Mouse (Mus musculus) naive thymus-derived CD4-positive, alpha-beta T cell, adult 5 months (primary cell): Measurements from ENCODE around the gene Dyrk1b. TPM values are rescaled to one million over a fixed set of nuclear protein-coding genes. Genes with fewer than 3 reads are reported as not detected.

Source experiments
- polyA plus RNA-seq: library from polyadenylated mRNA; unstranded; fragments of 100-300 nt; shearing (Covaris generic); gene quantifications from one replicate; pipeline ENCODE4 v1.2.1, GENCODE M21; 2017

Gene Dyrk1b
- 10.3 TPM for polyA plus RNA-seq

DNA sequence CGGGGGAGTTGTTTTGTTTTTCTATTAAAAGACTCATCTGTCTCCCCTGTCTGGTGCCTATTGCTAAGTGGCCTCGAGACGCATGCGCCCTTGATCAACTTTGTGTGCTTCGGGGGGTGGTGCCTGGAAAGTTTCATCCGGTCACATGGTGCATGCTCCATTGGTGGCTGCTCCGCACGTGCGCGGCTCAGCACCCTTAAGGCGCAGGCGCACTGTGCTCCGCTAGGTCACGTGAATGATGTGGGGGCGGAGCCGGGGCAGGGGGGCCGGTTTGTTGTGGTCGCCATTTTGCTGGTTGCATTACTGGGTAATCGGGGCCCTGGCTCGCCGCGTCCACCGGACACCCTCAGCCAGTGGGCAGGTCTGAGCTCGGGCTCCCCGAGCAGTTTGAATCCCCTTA, at the start of gene Dyrk1b:
TSS of gene Dyrk1b (plus strand) at position 242 of the 400 bp plus-strand sequence.

DNA sequence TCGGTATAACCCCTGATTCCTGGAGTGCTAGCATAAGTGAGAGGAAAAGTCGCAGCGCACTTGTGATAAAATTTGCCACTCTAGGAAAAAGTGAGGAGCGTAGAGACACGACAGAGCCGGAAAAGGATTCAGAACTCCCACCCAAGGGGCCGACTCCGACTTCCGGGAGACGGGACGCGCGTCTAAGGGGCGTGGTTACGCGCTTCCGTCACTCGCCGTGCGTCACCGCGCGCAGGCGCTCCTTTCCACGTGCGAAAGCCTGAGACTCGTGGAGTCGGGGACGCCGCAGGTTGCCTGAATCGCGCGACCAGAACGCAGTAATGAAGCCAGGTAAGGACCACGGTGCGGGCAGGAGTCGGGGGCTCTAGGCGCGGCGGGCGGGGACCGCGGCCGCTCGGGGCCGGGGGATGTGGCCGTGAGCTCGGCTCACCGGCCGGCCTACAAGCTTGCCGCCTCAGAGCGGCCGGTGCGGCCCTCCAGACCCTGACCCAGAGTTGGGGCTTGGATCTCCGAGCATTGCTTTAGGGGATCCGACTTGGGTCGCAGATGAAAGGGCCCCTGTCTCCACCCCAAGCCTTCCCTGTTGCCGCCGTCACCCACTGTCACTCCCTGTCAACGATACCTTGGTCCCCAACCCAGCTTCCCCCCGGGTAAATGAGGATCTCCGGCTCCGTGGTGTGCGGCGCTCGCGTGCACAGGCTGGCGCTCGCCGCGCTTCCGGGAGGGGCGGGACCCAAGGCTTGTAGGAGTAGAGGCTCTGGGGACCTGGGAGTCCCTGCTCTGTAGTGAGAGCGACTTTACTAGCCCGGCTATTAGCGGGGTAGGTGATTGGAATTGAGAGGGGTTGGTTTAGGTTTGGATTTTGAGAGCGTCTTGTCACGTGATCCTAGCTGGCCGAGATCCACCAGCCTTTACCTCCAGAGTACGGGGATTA, 9.5 kb upstream of the Dyrk1b start, which contains the start of gene Fbl:
TSS of gene Fbl (plus strand) at position 222 of the 934 bp plus-strand sequence.

Other genes with a start within 250 kb of the Dyrk1b start
- 7.3 TPM for gene Zfp780b, start 200.3 kb upstream of the Dyrk1b start, polyA plus RNA-seq
- gene Zfp850, start 165.4 kb upstream of the Dyrk1b start, polyA plus RNA-seq = 7.9 TPM
- gene Psmc4, start 129.4 kb upstream of the Dyrk1b start, polyA plus RNA-seq = 174 TPM
- not detected for gene Fcgbp, start 108.2 kb upstream of the Dyrk1b start, polyA plus RNA-seq
- not detected for gene 9530053A07Rik, start 50.0 kb upstream of the Dyrk1b start, polyA plus RNA-seq
- gene Fbl, start 9.8 kb upstream of the Dyrk1b start, polyA plus RNA-seq = 228 TPM
- gene Eid2, start 88.4 kb downstream of the Dyrk1b start, polyA plus RNA-seq = 6.6 TPM
- gene Eid2b, start 98.3 kb downstream of the Dyrk1b start, polyA plus RNA-seq = 3.7 TPM
- gene Selenov, start 111.7 kb downstream of the Dyrk1b start, polyA plus RNA-seq = not detected
- gene Dll3, start 122.8 kb downstream of the Dyrk1b start, polyA plus RNA-seq = not detected
- 55.8 TPM for gene Timm50, start 132.6 kb downstream of the Dyrk1b start, polyA plus RNA-seq
- gene Supt5, start 159.3 kb downstream of the Dyrk1b start, polyA plus RNA-seq = 213 TPM
- gene Rps16, start 171.2 kb downstream of the Dyrk1b start, polyA plus RNA-seq = 983 TPM
- gene Plekhg2, start 193.1 kb downstream of the Dyrk1b start, polyA plus RNA-seq = 48.9 TPM
- 189 TPM for gene Zfp36, start 200.8 kb downstream of the Dyrk1b start, polyA plus RNA-seq
- 23.0 TPM for gene Med29, start 213.2 kb downstream of the Dyrk1b start, polyA plus RNA-seq
- 170 TPM for gene Paf1, start 213.5 kb downstream of the Dyrk1b start, polyA plus RNA-seq